Mouse (Mus musculus) liver, postnatal 0 days (tissue): ENCODE data around the gene Rbfox2.

ENCODE experiments used
- CTCF ChIP-seq: sonication (generic); IDR thresholded peaks from 2 replicates; pipeline ENCODE4 v1.5.1; 2016; ENCODE audit warnings: antibody characterized with exemption, low read depth
- EP300 ChIP-seq: IDR thresholded peaks from 2 replicates; pipeline ENCODE4 v1.6.1; 2016; ENCODE audit warnings: antibody characterized with exemption, low read depth, mild to moderate bottlenecking

GRCm38 (mm10) chr15:77168781-77169180 is 138.0 kb downstream of the Rbfox2 start:
- TF ChIP-seq EP300 (no peak), CTCF (no peak)
